Mouse (Mus musculus) kidney, adult 2 months (tissue): Measurements from ENCODE around the gene Exoc3l. TPM values are rescaled to one million over a fixed set of nuclear protein-coding genes. Genes with fewer than 3 reads are reported as not detected.

ENCODE experiments used
- DNase-seq: peaks from one replicate; pipeline ENCODE4 v3.0.0; 2021
- H3K27ac ChIP-seq: fragments of 200-500 bp; 2 replicates; pipeline ENCODE4 v1.5.1; 2012; ENCODE audit warnings: low read depth, low read length, control low read depth, inconsistent platforms; ENCODE audit not compliant: insufficient read depth
- H3K27me3 ChIP-seq: fragments of 200-500 bp; replicated peaks from 2 replicates; pipeline ENCODE4 v1.6.1; 2012; ENCODE audit warnings: mild to moderate bottlenecking, moderate library complexity, low read length, inconsistent platforms; ENCODE audit not compliant: control insufficient read depth, insufficient read depth
- H3K36me3 ChIP-seq: fragments of 200-500 bp; 2 replicates; pipeline ENCODE4 v1.6.1; 2012; ENCODE audit warnings: mild to moderate bottlenecking, moderate library complexity, low read length, inconsistent platforms; ENCODE audit not compliant: control insufficient read depth, insufficient read depth
- H3K4me1 ChIP-seq: fragments of 200-500 bp; 2 replicates; pipeline ENCODE4 v1.6.1; 2011; ENCODE audit warnings: low read length; ENCODE audit not compliant: control insufficient read depth, insufficient read depth
- H3K4me3 ChIP-seq: fragments of 200-500 bp; 2 replicates; pipeline ENCODE4 v1.5.1; 2011; ENCODE audit warnings: mild to moderate bottlenecking, low read depth, low read length, control low read depth; ENCODE audit not compliant: insufficient read depth
- CTCF ChIP-seq: fragments of 200-500 bp; conservative IDR thresholded peaks from 2 replicates; pipeline ENCODE4 v1.5.1; 2011; ENCODE audit warnings: low read depth, mild to moderate bottlenecking, control low read depth, low read length, moderate library complexity, mixed read lengths; ENCODE audit not compliant: insufficient read depth, insufficient read length
- POLR2A ChIP-seq: fragments of 200-500 bp; IDR thresholded peaks from one replicate; pipeline ENCODE4 v1.6.1; 2011; ENCODE audit warnings: low read depth, low read length, control low read depth
- WGBS: fragments of 180-500 bp; shearing (Covaris S2); methylation state at CpG from one replicate; pipeline ENCODE4 v1.1.7; 2018; 5-methylcytosine and 5-hydroxymethylcytosine counted together
- polyA plus RNA-seq: library from polyadenylated mRNA; depleted of rRNA; stranded (reverse); fragments of >200 nt; gene quantifications from 2 replicates; pipeline ENCODE4 v1.2.3, GENCODE M21; 2012

The Exoc3l gene
- polyA plus RNA-seq, 1 experiment = 11.7 TPM

DNA sequence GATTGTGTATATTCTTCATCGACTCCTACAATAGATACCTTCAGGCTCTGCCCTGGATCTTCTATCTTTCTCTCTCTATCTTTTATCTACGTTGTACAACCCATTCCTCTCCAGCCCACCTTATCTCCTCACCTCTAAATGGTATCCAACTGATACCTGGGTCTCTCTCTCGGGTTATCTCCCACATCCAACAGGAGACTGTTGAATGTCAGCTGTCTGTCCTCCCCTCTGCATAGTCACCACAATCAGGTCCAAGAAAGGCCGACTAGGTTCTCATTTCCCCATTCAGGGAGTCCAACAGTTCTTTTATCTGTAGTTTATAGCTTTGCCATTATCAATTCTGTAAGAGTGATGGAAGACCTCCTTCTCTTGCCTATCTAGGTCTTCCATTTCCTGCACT is 13.7 kb downstream of the Exoc3l start:
- no peak for DNase-seq
- 94% methylated on average over 4 of the region's 4 CpGs for WGBS
- no peaks in the 10 kb centered on the region for H3K27me3 ChIP-seq
- no peak overlapping the region for H3K27ac ChIP-seq
- no peak overlapping the region for H3K4me3 ChIP-seq
- no peaks in the 10 kb centered on the region; the same call in 1 of the 2 replicates for H3K4me1 ChIP-seq
- no peak for TF ChIP-seq CTCF
- no peak for TF ChIP-seq POLR2A
- H3K36me3 ChIP-seq = no peaks in the 10 kb centered on the region

DNA sequence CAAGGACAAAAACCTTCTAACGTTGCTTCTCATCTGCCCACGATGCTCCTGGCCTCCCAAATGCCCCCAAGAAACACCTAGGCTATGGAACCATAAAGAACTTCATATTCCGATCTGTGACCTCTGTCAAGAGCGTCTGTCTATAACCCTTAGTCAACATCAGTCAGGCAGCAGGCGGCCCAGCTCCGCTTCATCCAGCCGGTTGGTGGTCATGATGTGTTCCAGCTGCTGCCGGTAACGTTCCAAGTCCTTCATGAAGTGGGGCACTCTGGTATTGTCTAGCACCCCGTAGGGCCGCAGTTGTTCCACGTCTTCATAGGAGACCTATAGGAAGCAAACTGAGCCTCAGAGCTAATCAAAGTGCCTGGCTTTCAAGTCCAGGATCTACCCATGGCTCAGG is 14.1 kb downstream of the Exoc3l start:
- Histone ChIP-seq H3K4me1 (no peaks in the 10 kb centered on the region; the same call in 1 of the 2 replicates), H3K36me3 (no peaks in the 10 kb centered on the region), H3K27ac (no peak overlapping the region), H3K27me3 (no peaks in the 10 kb centered on the region), H3K4me3 (no peak overlapping the region)
- 94% methylated on average over 12 of the region's 12 CpGs for WGBS
- DNase-seq = no peak
- TF ChIP-seq POLR2A (no peak), CTCF (no peak)

DNA sequence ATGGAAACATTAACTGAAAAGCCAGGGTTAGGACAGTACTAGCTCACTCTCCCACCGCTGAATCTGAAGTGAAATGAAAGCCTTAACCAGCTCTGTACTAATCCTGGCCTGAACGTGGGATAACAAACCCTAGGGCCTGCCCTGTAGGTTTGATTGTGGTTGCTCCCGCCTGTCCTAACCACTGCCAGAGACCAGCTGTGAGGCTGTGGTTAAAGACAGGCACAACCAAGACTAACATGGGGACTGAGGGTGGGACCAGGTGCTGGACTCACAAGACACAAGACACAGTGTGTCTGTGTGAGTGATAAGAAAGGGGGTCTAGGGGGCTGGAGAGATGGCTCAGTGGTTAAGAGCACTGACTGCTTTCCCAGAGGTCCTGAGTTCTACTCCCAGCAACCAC is 15.3 kb downstream of the Exoc3l start:
- no peak for TF ChIP-seq CTCF
- TF ChIP-seq POLR2A = no peak
- Histone ChIP-seq H3K4me3 (no peak overlapping the region), H3K36me3 (no peaks in the 10 kb centered on the region), H3K27ac (no peak overlapping the region), H3K4me1 (no peaks in the 10 kb centered on the region; the same call in 1 of the 2 replicates), H3K27me3 (no peaks in the 10 kb centered on the region)
- no peak for DNase-seq
- WGBS = 82% methylated on average over 3 of the region's 3 CpGs

- 4% methylated on average over 28 of the region's 28 CpGs for WGBS
- no peaks in the 10 kb centered on the region for H3K27me3 ChIP-seq
- TF ChIP-seq CTCF (peak; percentile 43; the same call in 1 of the 2 replicates), POLR2A (no peak)
- peak; percentile 95 for DNase-seq
- no peaks in the 10 kb centered on the region for H3K36me3 ChIP-seq
- peak overlapping the region; percentile 6; the same call in 1 of the 2 replicates for H3K4me3 ChIP-seq
- no peak overlapping the region for H3K27ac ChIP-seq
- H3K4me1 ChIP-seq = no peaks in the 10 kb centered on the region; the same call in 1 of the 2 replicates
Observed at GRCm38 (mm10) chr8:105278911-105279334, 17.0 kb downstream of the Exoc3l start.

DNA sequence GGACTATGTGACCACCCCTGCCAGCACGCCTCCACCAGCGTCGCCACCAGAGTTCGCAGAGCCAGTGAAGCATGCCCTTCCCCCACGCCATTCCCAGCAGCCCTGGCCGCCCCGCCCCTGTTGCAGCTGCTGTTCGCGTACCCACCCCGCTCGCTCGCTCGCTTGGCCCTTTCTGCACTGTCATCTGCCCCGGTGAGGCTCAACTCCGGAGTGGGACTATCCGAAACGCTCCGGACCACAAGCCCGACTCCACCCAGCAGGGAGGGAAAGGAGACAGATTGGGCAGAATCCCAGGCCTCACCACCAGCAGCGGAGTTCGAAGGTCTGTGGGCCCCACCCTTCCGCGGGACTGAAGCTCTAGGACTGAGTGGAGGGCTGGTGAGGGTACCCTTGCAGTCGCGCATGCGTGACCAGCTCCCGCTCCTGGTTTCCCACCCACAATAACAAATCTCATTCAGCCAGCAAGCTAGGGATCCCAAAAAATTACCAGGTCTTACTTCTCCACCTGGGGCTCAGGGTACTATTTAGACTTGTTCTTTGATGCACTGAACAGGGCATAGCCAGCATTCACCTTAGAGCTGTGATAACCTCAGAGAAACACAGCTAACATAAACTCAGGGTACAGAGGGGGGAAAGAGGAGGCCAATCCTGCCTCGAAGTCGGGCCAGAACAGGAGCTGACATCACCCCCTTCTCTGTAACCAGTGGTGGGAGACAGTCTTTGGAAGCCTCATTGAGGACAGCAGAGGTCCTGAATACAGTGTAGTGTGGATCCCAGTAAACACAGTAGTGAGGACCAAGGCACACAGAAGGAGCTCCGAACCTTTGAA is 19.4 kb downstream of the Exoc3l start:
- peak overlapping the region; percentile 20 for H3K4me3 ChIP-seq
- no peaks in the 10 kb centered on the region for H3K27me3 ChIP-seq
- no peak for TF ChIP-seq CTCF
- no peak for TF ChIP-seq POLR2A
- peak; percentile 45 for DNase-seq
- H3K36me3 ChIP-seq = no peaks in the 10 kb centered on the region
- H3K4me1 ChIP-seq = no peaks in the 10 kb centered on the region; the same call in 1 of the 2 replicates
- H3K27ac ChIP-seq = no peak overlapping the region
- WGBS = 6% methylated on average over 30 of the region's 30 CpGs

- Histone ChIP-seq H3K4me3 (peak within 1 kb of the TSS; percentile 20), H3K27ac (no peak within 1 kb of the TSS), H3K27me3 (no peaks in the 10 kb centered on the region), H3K36me3 (no peaks in the 10 kb centered on the region), H3K4me1 (no peaks in the 10 kb centered on the region; the same call in 1 of the 2 replicates)
- TF ChIP-seq CTCF = no peak
- TF ChIP-seq POLR2A = no peak
- 8% methylated on average over 10 of the region's 10 CpGs for WGBS
- DNase-seq = no peak
Observed at GRCm38 (mm10) chr8:105275840-105276239, 20.1 kb downstream of the Exoc3l start, which contains the start of gene Nol3. TSS of gene Nol3 (plus strand) at chr8:105276140.

GRCm38 (mm10) chr8:105275387-105275786 is 20.5 kb downstream of the Exoc3l start:
- Histone ChIP-seq H3K4me1 (no peaks in the 10 kb centered on the region; the same call in 1 of the 2 replicates), H3K27ac (no peak overlapping the region), H3K36me3 (no peaks in the 10 kb centered on the region), H3K27me3 (no peaks in the 10 kb centered on the region), H3K4me3 (no peak overlapping the region)
- DNase-seq = no peak
- WGBS = 12% methylated on average over 11 of the region's 11 CpGs
- TF ChIP-seq CTCF (no peak), POLR2A (no peak)
